Mouse (Mus musculus) heart, adult 9 months (tissue): Measurements from ENCODE around the gene Cyp17a1.

Experiments
- DNase-seq, 2 experiments: peaks; one replicate each; pipeline ENCODE4 v3.0.0; 2022; ENCODE audit warnings: low spot score in 2 of 2

Gene Cyp17a1

GRCm38 (mm10) chr19:46670691-46671090 lies 2.3 kb downstream of the Cyp17a1 start:
- DNase-seq, result peak in 1 of 2 experiments; percentile 47

GRCm38 (mm10) chr19:46669802-46670201 lies 3.2 kb downstream of the Cyp17a1 start:
- no peak for DNase-seq

- no peak for DNase-seq
Observed at GRCm38 (mm10) chr19:46668263-46668662, 4.7 kb downstream of the Cyp17a1 start.

GRCm38 (mm10) chr19:46667300-46667699 lies 5.7 kb downstream of the Cyp17a1 start:
- DNase-seq, result no peak

GRCm38 (mm10) chr19:46665474-46665873 lies 7.5 kb downstream of the Cyp17a1 start:
- DNase-seq, result no peak

- no peak for DNase-seq
Observed at GRCm38 (mm10) chr19:46662784-46663183, 10.2 kb downstream of the Cyp17a1 start.

GRCm38 (mm10) chr19:46662214-46662613 lies 10.8 kb downstream of the Cyp17a1 start:
- no peak for DNase-seq

- DNase-seq, result no peak
Observed at GRCm38 (mm10) chr19:46661511-46661910, 11.5 kb downstream of the Cyp17a1 start.

- no peak for DNase-seq
Observed at GRCm38 (mm10) chr19:46658851-46659250, 14.1 kb downstream of the Cyp17a1 start.

- DNase-seq, result no peak
Observed at GRCm38 (mm10) chr19:46658348-46658747, 14.6 kb downstream of the Cyp17a1 start.

- no peak for DNase-seq
Observed at GRCm38 (mm10) chr19:46657339-46658020, 15.5 kb downstream of the Cyp17a1 start.

- no peak for DNase-seq
Observed at GRCm38 (mm10) chr19:46656151-46656840, 16.7 kb downstream of the Cyp17a1 start.

- DNase-seq, result no peak
Observed at GRCm38 (mm10) chr19:46655626-46656025, 17.3 kb downstream of the Cyp17a1 start.

- no peak for DNase-seq
Observed at GRCm38 (mm10) chr19:46653616-46654235, 19.2 kb downstream of the Cyp17a1 start.

- no peak for DNase-seq
Observed at GRCm38 (mm10) chr19:46653188-46653587, 19.8 kb downstream of the Cyp17a1 start.

- no peak for DNase-seq
Observed at GRCm38 (mm10) chr19:46648565-46648964, 24.4 kb downstream of the Cyp17a1 start.

- peak in 1 of 2 experiments; percentile 42 for DNase-seq
Observed at GRCm38 (mm10) chr19:46647850-46648249, 25.1 kb downstream of the Cyp17a1 start.

- peak; percentile 49 to 66 for DNase-seq
Observed at GRCm38 (mm10) chr19:46647254-46647653, 25.7 kb downstream of the Cyp17a1 start.

GRCm38 (mm10) chr19:46646041-46646481 lies 26.9 kb downstream of the Cyp17a1 start:
- no peak for DNase-seq

- DNase-seq, result peak; percentile 82 to 86
Observed at GRCm38 (mm10) chr19:46644793-46645602, 28.0 kb downstream of the Cyp17a1 start.

GRCm38 (mm10) chr19:46644343-46644792 lies 28.6 kb downstream of the Cyp17a1 start:
- DNase-seq, result peak in 1 of 2 experiments; percentile 40

GRCm38 (mm10) chr19:46643236-46643635 lies 29.7 kb downstream of the Cyp17a1 start:
- DNase-seq, result peak in 1 of 2 experiments; percentile 54
